In the genomic region with DNA sequence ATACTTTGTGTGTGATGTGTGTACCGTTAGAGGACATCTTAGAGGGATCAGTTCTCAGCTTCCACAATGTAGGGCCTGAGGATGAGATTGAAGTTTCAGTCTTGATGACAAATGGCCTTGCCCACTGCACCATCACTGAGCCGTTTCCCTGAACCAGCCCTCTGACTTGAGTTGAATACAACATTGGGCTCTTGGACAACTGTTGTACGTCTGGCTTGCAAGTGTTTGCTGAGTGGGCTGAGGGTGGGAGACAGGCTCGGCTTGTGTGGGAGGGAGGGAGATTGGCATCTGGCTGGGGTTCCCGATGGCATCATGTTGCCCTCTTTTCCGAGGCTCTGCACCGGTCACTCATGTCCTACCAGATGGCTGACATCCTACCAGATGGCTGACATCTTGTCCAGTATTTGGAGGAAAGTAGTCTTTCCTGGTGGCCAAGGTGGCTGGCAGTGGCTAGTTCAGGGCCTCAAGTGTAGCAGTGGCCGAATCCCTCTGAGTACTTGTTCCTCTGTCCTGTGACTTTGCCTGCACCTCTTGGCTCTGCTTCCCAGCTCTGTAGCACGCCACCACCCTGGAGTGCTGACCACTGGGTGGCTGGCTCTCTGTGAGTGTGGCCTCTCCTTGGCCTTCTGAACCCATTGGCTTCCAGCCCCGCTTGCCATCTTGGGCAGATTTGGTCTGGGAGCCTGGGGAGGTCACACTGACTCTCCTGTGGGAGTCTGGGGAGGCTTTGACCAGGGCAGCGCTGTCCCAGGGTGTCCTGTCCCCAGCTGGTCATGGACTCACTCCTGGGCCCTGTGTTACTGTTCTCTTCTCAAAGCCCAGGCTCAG, we compare ENCODE assay signal across 15 mouse cellular contexts. TPM values are rescaled to one million over a fixed set of nuclear protein-coding genes. Genes with fewer than 3 reads are reported as not detected.
DNase-seq lines count a peak whose midpoint lies in the region; ATAC-seq and TF ChIP-seq lines count a peak whose summit lies in the region.
"Had no signal": no experiment of that assay in that cellular context is flagged by ENCODE, and none has a peak within 500 bp of the region (broad histone marks: within the 10 kb centered on the region; RNA-seq: fewer than 3 reads in every experiment).

No protein-coding gene starts in this region.

- no peak overlapping the region for H3K9ac ChIP-seq in kidney, embryonic 14.5 days (ENCODE audit: low read depth, low read length)
- peak overlapping the region; percentile 66; the same call in 1 of the 2 replicates for H3K9ac ChIP-seq in hindbrain, embryonic 14.5 days
- H3K9ac ChIP-seq in midbrain, postnatal 0 days (replicated peaks; ENCODE audit: low read length, poor library complexity, severe bottlenecking), result no peak overlapping the region
- H3K9ac ChIP-seq in liver, embryonic 12.5 days, result no peak overlapping the region
- H3K9ac ChIP-seq: limb, embryonic 12.5 days had no signal

- peak; percentile 59 for DNase-seq in kidney, adult 18-20 months
- peak; percentile 72 to 74 for DNase-seq in cerebellum, postnatal 36 days
- DNase-seq in hindbrain, embryonic 14.5 days (ENCODE audit: low spot score), result no peak
- peak; percentile 39 for DNase-seq in midbrain, postnatal 0 days (ENCODE audit: low spot score)
- no peak for DNase-seq in T-cell, adult 2 months (ENCODE audit: low spot score)
- DNase-seq in adrenal gland, postnatal 10 days, result no peak
- DNase-seq: B cell, adult 2 months had no signal

- TF ChIP-seq CTCF in midbrain, postnatal 0 days (IDR thresholded peaks at IDR 0.05), result no peak

- 55% methylated on average over 11 of the region's 11 CpGs for WGBS in kidney, embryonic 14.5 days
- 60% methylated on average over 11 of the region's 11 CpGs for WGBS in hindbrain, embryonic 14.5 days
- 60% methylated on average over 11 of the region's 11 CpGs for WGBS in midbrain, postnatal 0 days
- 67% methylated on average over 11 of the region's 11 CpGs for WGBS in liver, embryonic 12.5 days (ENCODE audit: insufficient replicate concordance)

- no peaks in the 10 kb centered on the region for H3K36me3 ChIP-seq in kidney, embryonic 14.5 days (ENCODE audit: control insufficient read depth, insufficient read depth, low read length)
- H3K36me3 ChIP-seq in hindbrain, embryonic 14.5 days (replicated peaks; ENCODE audit: control insufficient read depth, insufficient read depth), result no peaks in the 10 kb centered on the region; the same call in none of the 2 replicates
- H3K36me3 ChIP-seq in midbrain, postnatal 0 days (ENCODE audit: insufficient read depth, low read length), result peaks cover 8% of the 10 kb centered on the region; the same call in 1 of the 2 replicates
- no peaks in the 10 kb centered on the region for H3K36me3 ChIP-seq in liver, embryonic 12.5 days
- H3K36me3 ChIP-seq: limb, embryonic 12.5 days had no signal

- ATAC-seq in kidney, embryonic 14.5 days (ENCODE audit: low FRiP score, low TSS enrichment), result no peak
- no peak for ATAC-seq in hindbrain, embryonic 14.5 days (ENCODE audit: low FRiP score)
- no peak for ATAC-seq in midbrain, postnatal 0 days (ENCODE audit: low FRiP score)
- ATAC-seq in liver, embryonic 12.5 days, result no peak

- no peaks in the 10 kb centered on the region for H3K9me3 ChIP-seq in kidney, embryonic 14.5 days (ENCODE audit: control insufficient read depth, low read length)
- no peaks in the 10 kb centered on the region for H3K9me3 ChIP-seq in hindbrain, embryonic 14.5 days (ENCODE audit: control insufficient read depth, low read length)
- no peaks in the 10 kb centered on the region for H3K9me3 ChIP-seq in midbrain, postnatal 0 days (ENCODE audit: low read length)
- H3K9me3 ChIP-seq in liver, embryonic 12.5 days (replicated peaks), result no peaks in the 10 kb centered on the region
- H3K9me3 ChIP-seq: limb, embryonic 12.5 days had no signal

- H3K27me3 ChIP-seq in kidney, embryonic 14.5 days (ENCODE audit: control insufficient read depth, insufficient read depth, low read length), result peaks cover 11% of the 10 kb centered on the region
- H3K27me3 ChIP-seq in hindbrain, embryonic 14.5 days (ENCODE audit: control insufficient read depth, insufficient read depth, low read length), result no peaks in the 10 kb centered on the region
- H3K27me3 ChIP-seq in midbrain, postnatal 0 days (ENCODE audit: insufficient read depth, low read length), result no peaks in the 10 kb centered on the region
- peaks cover 87% of the 10 kb centered on the region for H3K27me3 ChIP-seq in liver, embryonic 12.5 days (replicated peaks)

- H3K4me1 ChIP-seq in kidney, embryonic 14.5 days (ENCODE audit: control insufficient read depth, insufficient read depth, low read length), result peaks cover 17% of the 10 kb centered on the region
- peaks cover 50% of the 10 kb centered on the region for H3K4me1 ChIP-seq in hindbrain, embryonic 14.5 days (replicated peaks; ENCODE audit: control insufficient read depth, insufficient read depth, low read length)
- peaks cover 12% of the 10 kb centered on the region; the same call in 1 of the 2 replicates for H3K4me1 ChIP-seq in midbrain, postnatal 0 days (ENCODE audit: insufficient read depth, low read length)
- peaks cover 12% of the 10 kb centered on the region; the same call in 1 of the 2 replicates for H3K4me1 ChIP-seq in liver, embryonic 12.5 days

- H3K27ac ChIP-seq in kidney, embryonic 14.5 days (ENCODE audit: low read depth, low read length), result no peak overlapping the region
- no peak overlapping the region for H3K27ac ChIP-seq in hindbrain, embryonic 14.5 days
- peak overlapping the region; percentile 38; the same call in 1 of the 2 replicates for H3K27ac ChIP-seq in midbrain, postnatal 0 days (ENCODE audit: low read depth, low read length)
- H3K27ac ChIP-seq in liver, embryonic 12.5 days, result no peak overlapping the region
- H3K27ac ChIP-seq: limb, embryonic 12.5 days had no signal

- H3K4me3 ChIP-seq in kidney, embryonic 14.5 days (ENCODE audit: low read length), result no peak overlapping the region
- H3K4me3 ChIP-seq in hindbrain, embryonic 14.5 days (replicated peaks; ENCODE audit: low read length), result no peak overlapping the region
- no peak overlapping the region for H3K4me3 ChIP-seq in midbrain, postnatal 0 days (ENCODE audit: low read depth, low read length)
- H3K4me3 ChIP-seq in liver, embryonic 12.5 days, result no peak overlapping the region
- H3K4me3 ChIP-seq: erythroblast, embryonic 14.5 days; heart, adult 2 months; limb, embryonic 12.5 days had no signal

- no peak overlapping the region for H3K4me2 ChIP-seq in kidney, embryonic 14.5 days (replicated peaks; ENCODE audit: low read depth, low read length)
- H3K4me2 ChIP-seq in hindbrain, embryonic 14.5 days (replicated peaks), result peak overlapping the region; percentile 54; the same call in 1 of the 2 replicates
- no peak overlapping the region for H3K4me2 ChIP-seq in midbrain, postnatal 0 days (ENCODE audit: low read depth, low read length, poor library complexity, severe bottlenecking)
- no peak overlapping the region for H3K4me2 ChIP-seq in liver, embryonic 12.5 days

RNA-seq across cellular contexts. Expression of a gene that starts 9.3 kb away (rescaled TPM):
- polyA plus RNA-seq in kidney, embryonic 14.5 days (2014; fragmentation: Nextera tagmentation; extraction: Ambion mirVana), result 1.8 and 2.5 TPM in 2 replicates
- polyA plus RNA-seq in hindbrain, embryonic 14.5 days (2014; fragmentation: Nextera tagmentation; extraction: Ambion mirVana), result not detected in 2 replicates
- total RNA-seq in midbrain, postnatal 0 days (2014; rRNA removed), result 0.71 TPM in 1 of 2 replicates, not detected in the other
- 0.45 and 0.57 TPM in 2 replicates for polyA plus RNA-seq in midbrain, postnatal 0 days (2015; fragmentation: Nextera tagmentation; extraction: Ambion mirVana)
- not detected for total RNA-seq in adrenal gland, postnatal 10 days (2021)
- not detected in 2 replicates for polyA plus RNA-seq in liver, embryonic 12.5 days (2016; fragmentation: Nextera tagmentation; extraction: Ambion mirVana)
- total RNA-seq: heart, adult 2 months; neutrophil, adult 5-6 weeks had no signal
- polyA plus RNA-seq: brain, embryonic 14.5 days; erythroblast, embryonic 14.5 days; heart, adult 2 months; intestine, embryonic 14.5 days; limb, embryonic 12.5 days had no signal

Comparison
In these comparisons a context has a peak if more than half of its experiments do, and no peak if none do; other contexts are left out.
1. DNase-seq: peak in kidney, adult 18-20 months (single experiment), cerebellum, postnatal 36 days (2 of 2) and midbrain, postnatal 0 days (single experiment); none in hindbrain, embryonic 14.5 days (single experiment), T-cell, adult 2 months (single experiment) and adrenal gland, postnatal 10 days (single experiment).